Mouse (Mus musculus) lung, postnatal 0 days (tissue): Measurements from ENCODE around the gene Clic1. TPM values are rescaled to one million over a fixed set of nuclear protein-coding genes. Genes with fewer than 3 reads are reported as not detected.

Experiments used
- ATAC-seq: fragments of 200-750 bp; cut with Nextera tagmentation; 2 replicates; pipeline ENCODE4 v1.8.0; 2017; ENCODE audit warnings: moderate library complexity
- DNase-seq: peaks from one replicate; pipeline ENCODE4 v3.0.0-alpha.2; 2016; ENCODE audit warnings: low spot score
- H3K27ac ChIP-seq: fragments of 300-500 bp; sonication (generic); 2 replicates; pipeline ENCODE4 v1.5.1; 2014; ENCODE audit warnings: antibody characterized with exemption, mild to moderate bottlenecking, low read length, mixed read lengths
- H3K27me3 ChIP-seq: fragments of 300-500 bp; sonication (generic); replicated peaks from 2 replicates; pipeline ENCODE4 v1.6.1; 2014; ENCODE audit warnings: low read length, mixed read lengths; ENCODE audit not compliant: insufficient read depth
- H3K36me3 ChIP-seq: fragments of 300-500 bp; sonication (generic); 2 replicates; pipeline ENCODE4 v1.6.1; 2014; ENCODE audit warnings: low read length, mixed read lengths; ENCODE audit not compliant: insufficient read depth
- H3K4me1 ChIP-seq: fragments of 300-500 bp; sonication (generic); 2 replicates; pipeline ENCODE4 v1.6.1; 2014; ENCODE audit warnings: antibody characterized with exemption, low read depth, low read length, mixed read lengths; ENCODE audit not compliant: insufficient read depth
- H3K4me2 ChIP-seq: fragments of 300-500 bp; sonication (generic); replicated peaks from 2 replicates; pipeline ENCODE4 v1.6.1; 2014; ENCODE audit warnings: low read depth, mild to moderate bottlenecking, low read length, moderate library complexity, mixed read lengths
- H3K4me3 ChIP-seq: fragments of 300-500 bp; sonication (generic); 2 replicates; pipeline ENCODE4 v1.5.1; 2014; ENCODE audit warnings: low read depth, low read length
- H3K9ac ChIP-seq: fragments of 300-500 bp; sonication (generic); replicated peaks from 2 replicates; pipeline ENCODE4 v1.6.1; 2014; ENCODE audit warnings: low read depth, mild to moderate bottlenecking
- H3K9me3 ChIP-seq: fragments of 300-500 bp; sonication (generic); 2 replicates; pipeline ENCODE4 v1.6.1; 2016; ENCODE audit warnings: low read length, mixed read lengths
- CTCF ChIP-seq: IDR thresholded peaks from 2 replicates; pipeline ENCODE4 v1.5.1; 2016; ENCODE audit warnings: antibody characterized with exemption, mild to moderate bottlenecking
- EP300 ChIP-seq: IDR thresholded peaks from 2 replicates; pipeline ENCODE4 v1.6.1; 2016; ENCODE audit warnings: antibody characterized with exemption, mild to moderate bottlenecking, control low read depth
- WGBS: fragments of 180-500 bp; shearing (Covaris S2); extraction: QIAGEN DNeasy Blood & Tissue Kit; methylation state at CpG from one replicate; pipeline ENCODE4 v1.1.7; 2014; 5-methylcytosine and 5-hydroxymethylcytosine counted together
- polyA plus RNA-seq: library from polyadenylated mRNA; unstranded; fragments of >200 nt; fragmentation: Nextera tagmentation; extraction: Ambion mirVana; gene quantifications from 2 replicates; pipeline ENCODE4 v1.2.1, GENCODE M21; 2015

Gene Clic1
- polyA plus RNA-seq, 1 experiment from 2014 or later, result 355 TPM

DNA sequence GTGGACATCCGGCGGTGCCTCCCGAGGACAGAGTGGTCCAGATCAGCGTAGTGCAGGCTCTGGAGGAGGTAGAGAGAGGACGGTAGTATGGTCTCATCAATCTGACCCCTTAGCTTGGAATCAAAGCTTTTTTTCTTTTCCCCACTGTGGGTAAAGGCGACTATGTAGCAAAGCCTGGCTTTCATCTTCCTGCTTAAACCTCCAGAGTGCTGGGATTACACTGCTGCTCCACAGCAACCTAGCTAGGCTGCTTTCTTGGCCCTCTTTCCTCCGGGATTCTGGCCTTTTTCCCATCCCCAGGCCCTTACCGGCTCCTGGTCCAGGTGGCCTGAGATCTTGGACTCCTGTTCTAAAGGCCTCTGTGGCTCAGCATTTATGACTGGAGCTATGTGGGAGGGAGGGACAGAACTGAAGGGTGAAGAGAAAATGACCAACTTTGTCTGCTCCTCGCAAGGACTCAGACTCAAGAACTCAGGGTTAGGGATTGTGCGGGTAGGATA is 14.7 kb downstream of the Clic1 start:
- no peaks in the 10 kb centered on the region for H3K9me3 ChIP-seq
- peak overlapping the region; percentile 70 for H3K4me2 ChIP-seq
- H3K4me3 ChIP-seq, result peak overlapping the region; percentile 39
- H3K9ac ChIP-seq, result no peak overlapping the region; the same call in 1 of the 2 replicates
- no peak for TF ChIP-seq EP300
- TF ChIP-seq CTCF, result no peak
- DNase-seq (no peak), ATAC-seq (peak; percentile 27)
- H3K36me3 ChIP-seq, result peaks cover 7% of the 10 kb centered on the region; the same call in 1 of the 2 replicates
- WGBS, result 24% methylated on average over 10 of the region's 10 CpGs
- 0 out of 2 replicates have a peak, but pooled peaks cover 3% of the 10 kb centered on the region for H3K27me3 ChIP-seq
- peaks cover 12% of the 10 kb centered on the region for H3K4me1 ChIP-seq
- peak overlapping the region; percentile 83 for H3K27ac ChIP-seq

DNA sequence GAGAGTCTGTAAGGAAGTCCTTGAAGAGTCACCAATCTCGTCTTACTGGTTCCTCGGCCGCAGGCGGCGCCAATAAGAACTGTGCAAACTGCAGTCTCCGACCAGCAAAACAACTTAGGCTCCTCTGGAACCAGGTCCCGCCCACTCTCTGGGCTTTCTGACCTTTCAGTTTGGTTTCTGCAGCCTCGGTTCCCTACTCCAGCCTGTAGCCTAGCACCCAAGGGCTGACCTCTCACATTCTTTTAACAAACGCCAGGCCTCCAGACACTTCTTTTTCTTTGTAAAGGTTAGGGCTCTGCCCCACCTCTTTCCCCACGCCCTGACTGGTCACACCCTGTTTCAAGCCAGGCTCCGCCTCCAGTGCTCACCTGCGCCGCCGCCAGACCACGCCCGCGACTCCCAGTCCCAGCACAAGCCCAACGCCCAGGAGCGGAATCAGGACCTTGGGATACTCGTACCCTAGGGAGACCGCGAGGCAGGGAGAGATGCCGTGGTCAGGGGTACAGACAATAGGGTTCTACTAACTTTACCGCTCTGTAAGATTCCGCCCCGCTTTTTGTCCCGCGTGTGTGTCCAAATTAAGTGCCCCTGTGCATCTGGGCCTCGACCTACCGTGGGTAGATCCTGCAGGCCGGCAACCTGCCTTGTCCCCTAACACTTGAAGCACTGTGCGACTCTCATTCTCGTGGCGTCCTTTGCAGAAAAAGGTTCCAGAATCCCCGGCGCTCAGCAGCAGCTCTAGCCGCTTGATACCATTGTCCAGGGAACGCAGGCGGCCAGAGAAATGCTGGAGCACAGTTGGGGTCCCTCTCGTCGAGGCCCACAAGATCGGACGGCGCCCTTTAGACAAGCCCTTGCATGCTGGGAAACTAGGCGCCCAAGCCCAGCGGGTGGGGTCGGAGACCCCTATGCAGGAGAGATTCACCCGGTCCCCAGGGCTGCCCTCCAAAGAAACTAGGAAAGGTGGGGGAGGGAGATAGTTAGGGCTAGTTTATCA is 15.5 kb downstream of the Clic1 start, which contains the start of gene Ly6g6c:
TSS of gene Ly6g6c (plus strand) at position 438 of the 997 bp plus-strand sequence.
- peak; percentile 90 for ATAC-seq
- Histone ChIP-seq H3K36me3 (peaks cover 7% of the 10 kb centered on the region; the same call in 1 of the 2 replicates), H3K9ac (peak within 1 kb of the TSS; percentile 29; the same call in 1 of the 2 replicates), H3K4me2 (peak within 1 kb of the TSS; percentile 70), H3K4me3 (peak within 1 kb of the TSS; percentile 39), H3K27me3 (0 out of 2 replicates have a peak, but pooled peaks cover 3% of the 10 kb centered on the region), H3K27ac (peak within 1 kb of the TSS; percentile 83), H3K9me3 (no peaks in the 10 kb centered on the region), H3K4me1 (peaks cover 8% of the 10 kb centered on the region)
- 4% methylated on average over 48 of the region's 48 CpGs for WGBS
- peak; percentile 95 for DNase-seq
- TF ChIP-seq EP300 (no peak), CTCF (peak; percentile 40)

DNA sequence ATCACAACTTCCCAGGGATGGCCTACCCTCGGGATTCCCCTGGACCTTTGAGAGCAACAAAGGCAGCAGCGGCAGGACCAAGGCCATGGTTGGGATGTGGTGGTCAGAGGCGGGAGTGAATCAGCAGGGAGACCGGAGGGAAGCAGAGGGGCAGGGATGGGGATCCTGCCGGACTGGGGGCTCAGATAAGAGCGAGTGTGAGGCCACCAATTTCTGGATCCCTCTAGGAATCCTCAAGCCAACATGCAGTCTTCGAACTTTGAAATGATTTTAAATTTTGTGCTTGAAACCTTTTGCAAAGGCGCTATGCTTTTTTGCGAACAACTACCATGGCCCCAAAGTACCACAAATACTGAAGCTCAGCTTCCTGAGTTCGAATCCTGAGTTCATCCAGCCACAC is 16.3 kb downstream of the Clic1 start, which contains the start of gene Mpig6b:
TSS of gene Mpig6b (minus strand) at position 101 of the 400 bp plus-strand sequence.
- H3K27ac ChIP-seq, result peak within 1 kb of the TSS; percentile 83
- DNase-seq, result no peak
- peak within 1 kb of the TSS; percentile 29; the same call in 1 of the 2 replicates for H3K9ac ChIP-seq
- peak within 1 kb of the TSS; percentile 39 for H3K4me3 ChIP-seq
- H3K4me2 ChIP-seq, result peak within 1 kb of the TSS; percentile 70
- ATAC-seq, result no peak
- TF ChIP-seq CTCF (no peak), EP300 (no peak)
- H3K36me3 ChIP-seq, result peaks cover 7% of the 10 kb centered on the region; the same call in 1 of the 2 replicates
- WGBS, result 55% methylated on average over 10 of the region's 10 CpGs
- H3K27me3 ChIP-seq, result 0 out of 2 replicates have a peak, but pooled peaks cover 3% of the 10 kb centered on the region
- no peaks in the 10 kb centered on the region for H3K9me3 ChIP-seq
- H3K4me1 ChIP-seq, result peaks cover 6% of the 10 kb centered on the region; the same call in 1 of the 2 replicates

DNA sequence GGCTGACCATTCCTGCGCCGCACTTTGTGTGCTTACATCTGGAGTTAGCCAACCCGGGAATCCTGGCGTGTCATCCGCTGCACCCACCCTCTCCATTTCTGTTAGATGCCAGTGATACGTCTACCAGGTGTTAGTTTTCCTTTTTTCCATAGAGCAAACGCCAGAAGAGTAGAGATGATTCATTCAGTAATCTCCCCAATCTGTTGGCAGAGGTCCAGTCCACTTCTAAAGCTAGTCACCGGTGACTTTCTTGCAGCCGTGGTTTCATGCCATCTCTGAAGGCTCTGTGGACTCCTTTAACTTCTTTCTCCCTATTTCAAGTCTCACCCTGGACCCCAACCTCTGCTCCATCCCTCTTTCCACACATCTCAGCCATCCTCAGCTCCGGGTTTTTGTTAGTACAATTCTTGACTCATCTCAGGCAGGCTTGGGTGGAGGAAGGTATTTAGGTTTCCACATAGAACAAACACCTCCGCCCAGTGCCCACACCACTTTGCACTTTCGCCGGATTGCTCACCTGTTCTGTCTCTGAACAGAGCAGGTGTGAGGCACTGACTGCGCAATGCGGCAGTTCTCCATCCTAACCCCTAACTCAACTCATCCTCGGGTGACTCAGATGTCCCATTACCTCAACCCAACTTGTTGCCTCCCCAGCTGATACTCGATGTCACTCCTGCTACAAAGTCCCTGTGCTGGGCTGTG is 18.6 kb downstream of the Clic1 start:
- no peaks in the 10 kb centered on the region for H3K36me3 ChIP-seq
- DNase-seq (peak; percentile 67), ATAC-seq (peak; percentile 29)
- TF ChIP-seq CTCF (no peak), EP300 (peak; percentile 54; the same call in 1 of the 2 replicates)
- peaks cover 6% of the 10 kb centered on the region; the same call in 1 of the 2 replicates for H3K4me1 ChIP-seq
- no peak overlapping the region for H3K4me3 ChIP-seq
- no peak overlapping the region for H3K27ac ChIP-seq
- H3K27me3 ChIP-seq, result 0 out of 2 replicates have a peak, but pooled peaks cover 3% of the 10 kb centered on the region
- no peak overlapping the region for H3K9ac ChIP-seq
- H3K9me3 ChIP-seq, result no peaks in the 10 kb centered on the region
- 54% methylated on average over 17 of the region's 17 CpGs for WGBS
- no peak overlapping the region for H3K4me2 ChIP-seq

DNA sequence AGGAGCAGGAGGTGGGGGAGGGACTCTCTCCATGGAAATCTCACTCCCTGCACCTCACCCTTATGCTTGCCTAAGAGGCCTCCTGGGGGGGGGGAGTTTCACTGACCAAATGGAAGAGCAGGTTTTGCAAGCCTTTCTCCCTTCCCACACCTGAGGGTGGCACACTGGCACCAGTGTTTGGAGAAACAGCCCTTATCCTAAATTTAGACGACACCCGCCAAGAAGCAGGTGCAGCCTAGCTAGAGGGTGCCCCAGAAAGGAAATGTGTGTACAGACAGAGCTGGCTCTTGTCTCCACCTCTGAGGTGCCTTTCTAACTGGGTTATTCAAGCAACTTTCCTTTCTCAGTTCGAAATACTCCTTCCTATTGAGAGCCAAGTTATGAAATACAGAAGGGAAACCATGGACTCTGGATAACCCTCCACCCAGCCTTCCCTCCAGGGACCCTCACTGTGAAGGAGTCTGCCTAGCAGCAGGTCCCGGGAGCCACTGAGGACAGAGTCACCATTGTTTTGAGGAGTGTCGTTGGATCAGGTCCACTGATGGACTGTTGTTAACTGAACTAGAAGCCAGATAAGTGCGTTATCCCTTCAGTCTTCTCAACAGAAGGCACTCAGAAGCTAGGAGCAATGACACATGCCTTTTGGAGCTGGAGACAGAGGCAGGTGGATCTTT is 20.9 kb downstream of the Clic1 start:
- 45% methylated on average over 6 of the region's 6 CpGs for WGBS
- H3K9me3 ChIP-seq, result no peaks in the 10 kb centered on the region
- H3K27me3 ChIP-seq, result 0 out of 2 replicates have a peak, but pooled peaks cover 3% of the 10 kb centered on the region
- no peak overlapping the region for H3K4me3 ChIP-seq
- DNase-seq (peak; percentile 70), ATAC-seq (peak; percentile 52)
- no peak overlapping the region for H3K9ac ChIP-seq
- TF ChIP-seq EP300 (no peak), CTCF (peak; percentile 32; the same call in 1 of the 2 replicates)
- H3K36me3 ChIP-seq, result no peaks in the 10 kb centered on the region
- H3K4me2 ChIP-seq, result no peak overlapping the region
- no peak overlapping the region for H3K27ac ChIP-seq
- H3K4me1 ChIP-seq, result peaks cover under 1% of the 10 kb centered on the region; the same call in 1 of the 2 replicates
